Mouse (Mus musculus): ENCODE measurements around the gene Furin.

Furin gene

DNA sequence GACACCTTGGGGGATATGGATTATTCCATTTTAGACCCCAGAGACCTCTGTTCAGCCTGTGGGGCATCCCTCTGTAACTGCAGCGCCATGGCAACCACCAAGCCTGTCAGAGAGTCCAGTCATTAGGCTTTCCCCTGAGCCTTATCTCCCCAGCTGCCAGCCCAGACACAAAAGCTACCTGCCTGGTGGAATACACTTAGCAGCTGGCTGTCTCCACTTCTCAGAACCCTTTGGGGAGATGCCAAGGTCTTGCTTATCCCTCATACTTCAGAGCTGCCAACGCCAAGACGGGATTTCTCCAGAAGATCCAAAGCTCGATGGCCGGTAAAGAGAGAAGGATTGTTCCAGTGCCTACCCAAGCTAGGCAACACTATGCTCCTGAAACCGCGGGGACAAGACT, 63.4 kb downstream of the Furin start:
- DNase-seq (ENCODE audit: low spot score in 2 of 2), result no peak

DNA sequence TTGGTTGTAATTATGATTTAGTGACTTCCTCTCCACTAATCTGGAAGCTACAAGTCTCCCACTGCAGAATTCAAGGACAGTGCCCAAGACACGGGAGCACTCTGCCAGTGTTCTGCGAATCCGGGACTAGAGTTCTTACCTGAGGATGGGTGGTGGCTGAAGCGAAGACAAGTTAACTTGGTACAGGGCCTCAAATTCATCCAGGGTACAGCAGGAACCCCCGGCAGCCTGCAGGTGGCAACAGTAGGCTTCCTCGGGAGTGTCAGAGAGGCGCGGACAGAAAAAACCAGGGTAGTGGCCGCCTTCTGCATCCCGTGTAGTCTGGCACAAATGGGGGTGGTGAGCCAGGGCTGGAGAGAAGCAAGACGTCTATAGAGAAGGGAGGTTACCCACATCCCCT, 64.4 kb downstream of the Furin start, which contains the start of gene Unc45a:
Gene Unc45a (minus strand): TSS at position 213 of the 400 bp plus-strand sequence.
- peak in 1 of 2 experiments; percentile 64 for DNase-seq (ENCODE audit: low spot score in 2 of 2)

DNA sequence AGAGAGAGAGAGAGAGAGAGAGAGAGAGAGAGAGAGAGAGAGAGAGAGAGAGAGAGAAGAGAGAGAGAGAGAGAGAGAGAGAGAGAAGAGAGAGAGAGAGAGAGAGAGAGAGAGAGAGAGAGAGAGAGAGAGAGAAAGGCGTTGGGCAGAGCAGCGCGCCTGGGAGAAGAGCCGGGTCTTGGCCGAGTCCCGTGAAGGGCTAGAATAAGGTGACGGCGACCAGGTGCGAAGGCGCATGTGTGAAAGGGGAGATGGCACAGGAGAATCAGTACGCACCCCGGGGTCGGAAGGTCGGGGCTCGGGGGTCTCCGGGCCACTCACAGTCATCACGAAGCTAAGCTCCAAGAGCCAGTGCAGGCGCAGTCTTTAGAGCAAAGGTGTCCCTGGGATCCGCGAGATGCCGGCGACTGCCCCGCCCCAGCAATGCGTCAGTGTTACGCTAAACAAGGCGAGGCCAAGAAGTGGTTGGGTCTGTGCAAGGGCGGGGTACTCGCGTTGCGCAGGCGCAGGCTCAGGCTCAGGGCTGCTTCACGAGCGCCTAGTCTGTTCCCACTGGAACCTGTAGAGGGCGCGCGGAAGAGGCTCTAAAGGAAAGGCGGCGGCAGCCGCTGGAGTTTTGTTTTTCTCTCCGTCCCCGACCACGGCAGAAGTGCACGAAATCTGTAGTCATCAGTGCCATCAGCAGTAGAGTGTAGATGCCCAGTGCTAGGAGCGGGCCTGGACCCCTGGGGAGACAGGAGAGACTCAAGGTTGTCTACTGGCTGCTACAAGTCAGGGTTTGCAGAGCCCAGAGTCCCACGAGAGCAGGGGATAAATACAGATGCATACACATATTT, 65.2 kb downstream of the Furin start:
- DNase-seq (ENCODE audit: low spot score in 2 of 2), result peak; percentile 96 to 98

DNA sequence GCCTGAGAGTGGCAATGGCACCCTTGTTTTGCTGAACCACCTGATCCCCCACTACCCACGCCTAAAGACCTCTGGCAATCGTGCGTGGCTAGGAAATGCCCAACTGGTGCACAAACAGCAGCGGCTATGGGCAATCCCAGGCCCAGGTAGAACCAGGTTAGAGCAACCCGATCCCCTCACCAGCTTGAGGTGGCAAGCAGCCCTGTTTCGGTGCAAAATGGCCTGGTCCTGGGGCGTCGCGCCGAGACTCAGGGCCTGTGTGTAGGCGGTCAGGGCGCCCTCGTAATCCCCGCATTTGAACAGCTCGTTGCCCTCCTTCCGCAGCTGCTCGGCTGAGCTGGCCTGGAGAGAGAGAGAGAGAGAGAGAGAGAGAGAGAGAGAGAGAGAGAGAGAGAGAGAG, 65.9 kb downstream of the Furin start:
- no peak for DNase-seq (ENCODE audit: low spot score in 2 of 2)

Measured in urinary bladder, postnatal 4 days (tissue).